Mouse (Mus musculus) left cerebral cortex, adult 2 months (tissue): ENCODE results near the gene Hinfp. TPM values are rescaled to one million over a fixed set of nuclear protein-coding genes. Genes with fewer than 3 reads are reported as not detected.
"Not testable (repeated sequence)": the region's sequence is repeated elsewhere in the genome, so short reads cannot be mapped to it uniquely, and the experiment has no call there.

Experiments
- DNase-seq, 2 experiments: peaks; one replicate each; pipeline ENCODE4 v3.0.0; 2021 to 2022; ENCODE audit warnings: low spot score in 2 of 2, mixed read lengths in 1 of 2; ENCODE audit errors: extremely low spot score in 1 of 2
- H3K27ac ChIP-seq: fragments of 200-600 bp; 2 replicates; pipeline ENCODE4 v1.8.1; 2022
- H3K4me3 ChIP-seq: fragments of 200-600 bp; 2 replicates; pipeline ENCODE4 v1.8.1; 2022
- CTCF ChIP-seq: fragments of 200-600 bp; IDR thresholded peaks from 2 replicates; pipeline ENCODE4 v1.8.1; 2022; ENCODE audit warnings: antibody characterized with exemption, mild to moderate bottlenecking, moderate library complexity
- intact Hi-C: fragments of 180-260 bp; cut with DNase I; formaldehyde crosslinking; loops from one replicate; pipeline ENCODE4 v1.15.1; 2025
- total RNA-seq, 2 experiments: library from RNA; stranded (reverse); gene quantifications; 2 replicates each; pipeline ENCODE4 v1.2.3; 2021

The Hinfp gene
- total RNA-seq, 2 experiments from 2014 or later = 28.9 to 29.3 TPM

DNA sequence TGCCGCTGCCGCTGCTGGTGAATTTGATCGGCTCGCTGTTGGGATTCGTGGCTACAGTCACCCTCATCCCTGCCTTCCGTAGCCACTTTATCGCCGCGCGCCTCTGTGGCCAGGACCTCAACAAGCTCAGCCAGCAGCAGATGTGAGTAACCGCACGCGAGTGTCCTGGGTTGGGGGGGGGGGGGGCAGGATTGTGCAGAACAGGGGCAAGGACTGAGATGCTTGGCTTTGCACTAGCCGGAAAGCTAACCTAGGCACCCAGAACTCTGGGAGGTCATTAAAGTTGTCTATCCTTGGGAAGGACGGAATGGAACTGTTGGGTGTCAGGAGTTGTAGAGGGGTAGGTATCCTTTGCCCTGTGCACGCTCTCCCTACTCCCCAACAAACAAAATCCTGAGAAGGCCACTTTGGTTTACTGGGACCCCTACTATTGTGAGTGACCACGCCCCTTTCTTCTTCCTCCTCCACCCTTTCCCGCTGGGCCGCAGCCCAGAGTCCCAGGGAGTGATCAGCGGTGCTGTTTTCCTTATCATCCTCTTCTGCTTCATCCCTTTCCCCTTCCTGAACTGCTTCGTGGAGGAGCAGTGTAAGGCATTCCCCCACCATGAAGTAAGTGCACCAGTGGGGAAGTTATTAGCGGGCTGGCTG lies 21.7 kb upstream of the Hinfp start:
- no peak for TF ChIP-seq CTCF
- Histone ChIP-seq H3K27ac (peak overlapping the region; percentile 86), H3K4me3 (peak overlapping the region; percentile 84)
- intact Hi-C loops = no loop called here
- no peak for DNase-seq

DNA sequence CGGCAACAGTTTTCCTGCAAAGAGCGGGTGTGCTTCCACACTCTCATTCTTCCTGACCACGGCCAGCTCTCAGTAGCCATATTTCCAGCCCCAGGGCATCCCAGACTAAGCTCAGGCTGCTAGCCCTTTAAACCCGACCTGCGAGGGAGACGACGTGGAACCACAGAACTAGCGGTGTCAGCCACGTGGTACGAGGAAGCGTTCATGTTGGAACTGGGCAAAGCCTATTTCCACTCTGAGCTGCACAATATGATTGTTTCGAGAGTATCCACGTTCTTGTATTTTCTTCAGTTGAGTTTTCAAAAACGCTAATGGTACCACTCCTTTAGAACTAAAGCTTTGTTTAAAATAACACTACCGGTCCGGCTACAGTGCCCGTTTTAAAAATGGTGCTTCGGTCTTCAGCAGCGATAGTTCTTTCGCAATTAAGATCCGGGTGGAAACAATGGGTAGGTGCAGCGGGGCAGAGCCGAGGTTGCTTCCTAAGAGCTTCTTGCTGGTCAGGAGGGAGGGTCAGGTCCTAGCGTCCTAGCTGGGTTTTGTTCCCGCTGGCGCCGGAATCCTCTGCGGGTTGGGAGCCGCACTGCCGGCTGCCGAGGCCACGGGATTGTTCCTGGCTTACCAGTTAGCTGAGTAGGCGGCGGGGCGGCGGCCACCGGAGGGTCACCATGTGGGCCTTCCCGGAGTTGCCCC lies 21.0 kb upstream of the Hinfp start:
- H3K27ac ChIP-seq = peak overlapping the region; percentile 86
- intact Hi-C loops = loop anchor here (1.0 kb wide), 1 partner anchor 8 kb away; the partner anchor contains the start of gene H2afx
- no peak; the same call in 1 of the 2 replicates for TF ChIP-seq CTCF

DNA sequence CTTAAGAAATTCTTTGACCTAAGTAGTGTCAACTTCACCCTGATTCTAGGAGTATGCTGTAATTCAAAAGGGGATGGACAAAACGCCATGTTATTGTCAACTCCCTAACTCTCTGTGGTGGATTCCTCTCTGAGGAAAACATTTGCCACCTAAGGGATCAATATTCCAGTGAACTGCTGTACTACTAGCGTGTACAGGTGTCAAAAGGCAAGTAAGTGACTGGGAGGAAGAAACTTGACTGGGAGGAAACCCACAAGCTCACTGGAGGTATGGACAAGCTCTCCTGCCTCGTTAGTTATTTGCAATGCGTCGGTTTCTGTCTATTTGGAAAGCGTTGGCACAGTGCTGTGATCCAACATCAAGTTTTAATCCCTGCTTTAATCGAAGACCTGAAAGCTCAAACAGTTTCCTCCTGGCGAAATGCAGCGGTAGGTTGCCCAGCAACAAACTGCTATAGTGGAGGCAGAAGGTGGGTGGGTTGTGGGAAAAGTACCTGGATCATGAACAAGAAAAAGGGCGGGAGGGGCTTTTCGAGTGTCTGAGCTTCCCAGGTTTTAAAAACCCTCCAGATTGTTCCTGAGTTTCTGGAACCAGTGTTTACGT lies 20.4 kb upstream of the Hinfp start, which contains the start of gene Dpagt1:
Dpagt1 (plus strand) TSS at position 252 of the 603 bp plus-strand sequence.
- TF ChIP-seq CTCF = no peak
- intact Hi-C loops = loop anchor here (1.0 kb wide), 1 partner anchor 8 kb away; the partner anchor contains the start of gene H2afx
- peak in 1 of 2 experiments; percentile 59 for DNase-seq
- Histone ChIP-seq H3K27ac (peak within 1 kb of the TSS; percentile 86), H3K4me3 (peak within 1 kb of the TSS; percentile 84)

More for the DNA sequence above, 21.0 kb upstream of the Hinfp start:
- DNase-seq = peak; percentile 73 to 81
- H3K4me3 ChIP-seq = peak overlapping the region; percentile 84

DNA sequence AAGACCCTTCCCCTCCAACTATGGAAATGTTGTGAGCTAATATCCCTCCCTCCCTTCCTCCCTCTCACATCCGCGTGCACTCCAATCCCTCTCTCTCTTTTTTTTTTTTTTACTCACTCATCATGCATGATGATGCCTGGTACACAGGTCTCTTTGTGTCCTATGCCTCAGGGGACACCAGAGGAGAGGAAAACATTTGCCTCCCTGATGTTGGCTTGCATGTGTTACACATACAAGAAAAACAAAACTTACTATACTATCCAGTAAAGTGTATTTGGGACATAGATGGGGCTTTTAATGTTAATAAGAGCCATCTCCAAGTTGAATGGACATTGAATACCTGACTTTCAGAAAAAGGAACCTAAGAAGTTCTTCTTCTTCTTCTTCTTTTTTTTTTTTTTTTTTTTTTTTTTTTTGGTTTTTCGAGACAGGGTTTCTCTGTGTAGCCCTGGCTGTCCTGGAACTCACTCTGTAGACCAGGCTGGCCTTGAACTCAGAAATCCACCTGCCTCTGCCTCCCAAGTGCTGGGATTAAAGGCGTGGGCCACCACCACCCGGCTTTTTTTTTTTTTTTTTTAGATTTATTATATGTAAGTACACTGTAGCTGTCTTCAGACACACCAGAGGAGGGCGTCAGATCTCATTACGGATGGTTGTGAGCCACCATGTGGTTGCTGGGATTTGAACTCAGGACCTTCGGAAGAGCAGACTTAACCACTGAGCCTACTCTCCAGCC lies 19.7 kb upstream of the Hinfp start:
- intact Hi-C loops, DNase-seq: not testable (repeated sequence)
- H3K4me3 ChIP-seq = peak overlapping the region; percentile 84
- peak overlapping the region; percentile 86 for H3K27ac ChIP-seq

DNA sequence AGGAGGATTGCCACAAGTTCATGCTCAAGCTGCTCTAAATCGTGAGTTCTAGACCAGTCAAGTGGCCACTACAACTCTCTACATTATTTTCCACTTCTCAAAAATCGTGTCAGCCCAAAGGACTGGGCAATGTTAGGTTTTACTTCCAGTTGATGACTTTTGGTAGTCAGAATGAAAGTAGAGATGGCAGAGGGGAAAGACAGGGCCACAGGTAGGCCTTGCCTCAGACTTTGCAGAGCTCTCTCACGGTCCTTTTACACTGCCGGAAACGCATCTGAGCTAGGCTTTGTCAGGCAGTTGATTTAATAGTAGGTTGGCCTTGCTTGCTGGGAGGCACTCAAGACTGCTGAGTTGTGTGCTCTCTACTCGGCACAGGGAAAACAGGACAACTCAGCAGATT lies 18.7 kb upstream of the Hinfp start:
- DNase-seq = no peak

DNA sequence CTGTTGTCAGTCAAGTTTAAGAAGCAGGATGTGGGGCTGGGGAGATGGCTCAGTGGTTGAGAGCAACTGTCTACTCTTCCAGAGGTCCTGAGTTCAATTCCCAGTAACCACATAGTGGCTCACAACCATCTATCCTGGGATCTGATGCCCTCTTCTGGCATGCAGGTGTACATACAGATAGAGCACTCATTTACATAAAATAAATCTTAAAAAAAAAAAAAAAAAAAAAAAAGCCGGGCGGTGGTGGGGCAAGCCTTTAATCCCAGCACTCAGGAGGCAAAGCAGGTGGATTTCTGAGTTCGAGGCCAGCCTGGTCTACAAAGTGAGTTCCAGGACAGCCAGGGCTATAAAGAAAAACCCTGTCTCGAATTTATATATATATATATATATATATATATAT lies 18.2 kb upstream of the Hinfp start:
- DNase-seq, intact Hi-C loops, H3K27ac ChIP-seq: not testable (repeated sequence)

More for the DNA sequence above, 18.7 kb upstream of the Hinfp start:
- H3K27ac ChIP-seq = no peak overlapping the region
- intact Hi-C loops = no loop called here
- TF ChIP-seq CTCF = no peak
- H3K4me3 ChIP-seq = no peak overlapping the region

DNA sequence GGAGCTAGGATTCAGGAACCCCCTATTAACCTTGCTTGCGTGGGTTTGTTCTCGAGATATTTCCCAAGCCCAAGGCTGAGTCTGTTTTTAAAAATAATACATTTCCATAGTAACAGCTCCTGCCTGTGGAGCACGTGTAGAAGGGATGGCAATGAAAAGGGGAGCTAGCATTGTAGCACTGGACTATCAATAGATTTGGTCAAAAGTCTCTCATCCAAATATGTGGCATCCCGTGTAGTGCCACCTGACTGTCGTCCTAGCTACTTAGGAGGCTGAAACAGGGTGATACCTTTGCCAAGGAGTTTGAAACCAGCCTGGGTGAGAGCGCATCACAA lies 15.3 kb upstream of the Hinfp start:
- Histone ChIP-seq H3K4me3 (peak overlapping the region; percentile 71), H3K27ac (peak overlapping the region; percentile 89)
- TF ChIP-seq CTCF = no peak
- no peak for DNase-seq
- intact Hi-C loops = no loop called here

More for the DNA sequence above, 18.2 kb upstream of the Hinfp start:
- H3K4me3 ChIP-seq = not testable (repeated sequence)

DNA sequence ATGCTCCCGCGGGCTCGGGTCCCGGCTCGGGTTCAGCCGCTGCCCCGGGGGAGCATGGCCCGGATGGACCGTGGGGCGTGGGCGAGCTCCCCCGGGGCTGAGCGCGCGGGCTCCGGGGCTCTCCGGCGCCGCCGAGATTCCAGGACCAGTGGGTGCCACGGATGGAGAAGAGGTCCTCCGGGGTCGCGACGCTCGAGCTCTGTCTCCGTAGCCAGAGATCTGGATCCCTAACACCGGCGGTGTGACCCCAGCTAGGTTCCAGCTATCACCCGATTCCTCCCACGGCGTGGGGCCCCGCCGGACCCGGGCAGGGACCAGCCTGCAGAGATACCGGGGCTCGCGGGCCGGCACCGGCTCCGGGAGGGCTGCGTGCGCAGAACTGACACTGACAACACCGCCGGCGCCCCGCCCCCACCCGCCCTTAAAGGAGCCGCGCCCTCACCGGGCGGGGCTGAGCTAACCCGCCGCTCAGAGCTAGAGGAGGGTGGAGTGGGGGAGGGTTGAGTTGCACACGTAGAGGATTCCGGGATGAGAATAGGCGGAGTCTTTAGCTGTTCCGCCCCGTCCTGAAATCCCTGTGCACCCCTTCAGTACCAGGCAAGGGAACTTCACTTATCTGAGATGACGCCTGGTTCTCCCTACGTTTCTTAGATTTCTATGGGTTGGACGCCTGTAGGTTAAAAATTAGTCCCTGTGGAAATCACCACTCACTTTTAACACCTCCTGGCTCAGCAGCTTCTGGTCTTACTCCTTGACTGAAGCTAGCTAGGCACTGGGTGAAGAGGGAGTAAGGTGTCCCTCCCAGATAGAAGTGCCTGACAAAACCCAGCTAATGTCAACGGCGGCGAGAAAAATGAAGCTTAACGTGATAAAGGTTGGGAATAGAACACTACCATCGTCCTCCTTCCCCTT lies 14.7 kb upstream of the Hinfp start, which contains the start of gene C2cd2l:
C2cd2l (minus strand) TSS at position 399 of the 912 bp plus-strand sequence.
- no peak for TF ChIP-seq CTCF
- Histone ChIP-seq H3K27ac (peak within 1 kb of the TSS; percentile 93), H3K4me3 (peak within 1 kb of the TSS; percentile 71)
- intact Hi-C loops = no loop called here
- peak; percentile 85 to 91 for DNase-seq

DNA sequence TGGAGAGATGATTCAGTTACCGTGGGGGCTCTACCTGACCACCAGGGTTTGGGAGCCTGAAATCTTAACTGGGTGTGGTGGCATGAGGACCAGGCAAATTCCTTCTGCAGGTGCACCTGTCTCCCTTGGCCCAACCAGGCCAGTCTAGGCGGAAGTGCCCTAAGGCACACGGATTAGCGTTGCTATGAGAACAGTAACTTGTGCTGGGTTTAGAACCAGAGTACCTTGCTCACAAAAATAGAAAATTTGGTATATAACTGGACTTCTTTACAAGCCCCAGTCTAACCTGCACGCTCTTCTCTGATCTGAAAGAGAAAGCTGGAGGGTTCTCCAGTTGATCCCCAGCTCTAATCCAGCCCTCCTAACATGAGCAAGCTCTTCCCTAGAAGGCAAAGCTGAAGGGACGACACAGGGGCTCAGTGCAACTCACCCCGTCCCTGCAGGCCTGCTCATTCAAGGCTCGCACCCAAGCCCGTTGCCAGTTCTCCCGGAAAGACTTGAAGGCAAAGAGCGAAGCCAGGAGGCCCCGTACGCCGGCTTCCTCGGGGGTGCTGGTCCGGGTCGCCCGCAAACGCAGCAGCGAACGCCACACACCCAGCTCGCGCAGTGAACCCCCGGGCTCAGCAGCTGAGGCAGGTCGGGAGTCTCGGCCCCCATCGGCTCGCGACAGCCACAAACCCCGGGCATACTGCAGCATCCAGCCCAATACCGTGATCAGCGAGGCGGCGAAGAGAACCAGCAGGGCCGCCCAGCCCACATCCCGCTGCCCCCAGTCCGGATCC lies 13.8 kb upstream of the Hinfp start:
- H3K27ac ChIP-seq = peak overlapping the region; percentile 93
- no peak for DNase-seq
- intact Hi-C loops = no loop called here
- H3K4me3 ChIP-seq = peak overlapping the region; percentile 71
- TF ChIP-seq CTCF = no peak

DNA sequence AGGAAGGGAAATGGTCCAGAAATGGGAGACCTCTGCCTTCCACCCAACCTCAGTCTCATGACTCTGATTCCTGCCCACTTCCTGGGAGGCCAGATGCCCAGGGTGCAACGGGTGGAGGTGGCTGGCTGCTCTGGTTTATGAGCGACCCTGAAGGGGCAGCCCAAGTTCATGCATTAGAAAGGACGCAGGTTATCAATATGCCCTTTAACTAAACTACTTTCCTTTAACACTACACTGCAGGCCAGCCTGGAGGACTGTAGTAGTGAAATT lies 13.3 kb upstream of the Hinfp start:
- H3K4me3 ChIP-seq = peak overlapping the region; percentile 71
- no peak overlapping the region; the same call in none of the 2 replicates for H3K27ac ChIP-seq
- intact Hi-C loops = no loop called here
- no peak for TF ChIP-seq CTCF
- DNase-seq = no peak
